Mouse (Mus musculus) embryonic fibroblast, embryonic 13.5 days (primary cell): ENCODE measurements around the gene Ttc17.

Experiments
- CTCF ChIP-seq: IDR thresholded peaks from 2 replicates; pipeline ENCODE4 v1.5.1; 2011; ENCODE audit warnings: mild to moderate bottlenecking, control low read depth, low read length, moderate library complexity, borderline replicate concordance; ENCODE audit not compliant: insufficient read depth
- POLR2A ChIP-seq: IDR thresholded peaks from 2 replicates; pipeline ENCODE4 v1.6.1; 2011; ENCODE audit warnings: low read depth, mild to moderate bottlenecking, control low read depth, low read length, moderate library complexity

DNA sequence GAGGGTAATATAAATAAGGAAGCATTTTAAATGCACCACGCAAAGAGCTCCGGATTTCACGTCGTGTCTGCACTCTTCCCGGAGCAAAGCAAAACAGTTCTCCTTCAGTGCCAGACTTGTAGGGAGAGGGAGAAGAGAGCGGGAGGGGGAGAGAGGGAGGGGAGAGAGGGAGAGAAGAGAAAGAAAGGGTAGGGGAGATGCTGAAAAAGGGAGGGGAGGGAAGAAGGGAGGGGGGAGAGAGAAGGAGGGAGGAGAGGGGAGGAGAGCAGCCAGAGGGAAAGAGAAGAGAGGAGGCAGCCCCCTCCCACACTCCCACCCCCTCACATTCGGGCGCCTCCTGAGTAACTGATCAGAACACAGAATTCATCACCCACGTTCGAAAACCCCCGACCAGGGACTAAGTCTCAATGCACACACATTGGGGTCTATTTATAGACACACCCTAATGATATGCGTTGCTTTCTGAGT, 141.8 kb downstream of the Ttc17 start:
- no peak for TF ChIP-seq POLR2A
- TF ChIP-seq CTCF, result no peak
